Mouse (Mus musculus) limb, embryonic 15.5 days (tissue): ENCODE measurements around the gene Macrod1. TPM values are rescaled to one million over a fixed set of nuclear protein-coding genes. Genes with fewer than 3 reads are reported as not detected.
A peak's percentile ranks its signal among the peaks of the same experiment; 100 is the strongest.

Experiments
- ATAC-seq: fragments of 200-750 bp; cut with Nextera tagmentation; 2 replicates; pipeline ENCODE4 v1.8.0; 2017; ENCODE audit warnings: low read depth, moderate TSS enrichment; ENCODE audit not compliant: insufficient number of reproducible peaks, low FRiP score, low TSS enrichment
- H3K27ac ChIP-seq: fragments of 300-500 bp; sonication (generic); 2 replicates; pipeline ENCODE4 v1.5.1; 2015; ENCODE audit warnings: moderate library complexity, mild to moderate bottlenecking, inconsistent platforms
- H3K27me3 ChIP-seq: fragments of 300-500 bp; sonication (generic); 2 replicates; pipeline ENCODE4 v1.6.1; 2015; ENCODE audit warnings: inconsistent platforms
- H3K36me3 ChIP-seq: fragments of 300-500 bp; sonication (generic); 2 replicates; pipeline ENCODE4 v1.6.1; 2015; ENCODE audit warnings: inconsistent platforms
- H3K4me1 ChIP-seq: fragments of 300-500 bp; sonication (generic); 2 replicates; pipeline ENCODE4 v1.6.1; 2015; ENCODE audit warnings: inconsistent platforms
- H3K4me2 ChIP-seq: fragments of 300-500 bp; sonication (generic); 2 replicates; pipeline ENCODE4 v1.6.1; 2015; ENCODE audit warnings: mild to moderate bottlenecking, inconsistent platforms
- H3K4me3 ChIP-seq: fragments of 300-500 bp; sonication (generic); 2 replicates; pipeline ENCODE4 v1.5.1; 2015; ENCODE audit warnings: mild to moderate bottlenecking, inconsistent platforms
- H3K9ac ChIP-seq: fragments of 300-500 bp; sonication (generic); 2 replicates; pipeline ENCODE4 v1.6.1; 2015; ENCODE audit warnings: inconsistent platforms
- H3K9me3 ChIP-seq: fragments of 300-500 bp; sonication (generic); 2 replicates; pipeline ENCODE4 v1.6.1; 2016; ENCODE audit warnings: inconsistent platforms
- WGBS: fragments of 180-500 bp; shearing (Covaris S2); methylation state at CpG from one replicate; pipeline ENCODE4 v1.1.7; 2015; 5-methylcytosine and 5-hydroxymethylcytosine counted together
- polyA plus RNA-seq: library from polyadenylated mRNA; unstranded; fragments of >200 nt; fragmentation: Nextera tagmentation; extraction: Ambion mirVana; gene quantifications from 2 replicates; pipeline ENCODE4 v1.2.1, GENCODE M21; 2015

Gene Macrod1
- polyA plus RNA-seq, 1 experiment from 2014 or later = 18.2 TPM

GRCm38 (mm10) chr19:7089050-7089449 lies 32.4 kb downstream of the Macrod1 start:
- H3K4me2 ChIP-seq = no peak overlapping the region
- H3K4me3 ChIP-seq = no peak overlapping the region
- 45% methylated on average over 5 of the region's 5 CpGs for WGBS
- H3K36me3 ChIP-seq = no peaks in the 10 kb centered on the region
- ATAC-seq = no peak
- H3K27me3 ChIP-seq = peaks cover 14% of the 10 kb centered on the region
- H3K9ac ChIP-seq = no peak overlapping the region
- H3K4me1 ChIP-seq = peaks cover 52% of the 10 kb centered on the region
- no peaks in the 10 kb centered on the region for H3K9me3 ChIP-seq
- H3K27ac ChIP-seq = no peak overlapping the region

GRCm38 (mm10) chr19:7089842-7090251 lies 33.2 kb downstream of the Macrod1 start:
- H3K4me3 ChIP-seq = no peak overlapping the region
- peaks cover 14% of the 10 kb centered on the region for H3K27me3 ChIP-seq
- peaks cover 45% of the 10 kb centered on the region for H3K4me1 ChIP-seq
- H3K36me3 ChIP-seq = no peaks in the 10 kb centered on the region
- ATAC-seq = no peak
- H3K9me3 ChIP-seq = no peaks in the 10 kb centered on the region
- no peak overlapping the region for H3K27ac ChIP-seq
- 69% methylated on average over 7 of the region's 7 CpGs for WGBS
- H3K9ac ChIP-seq = no peak overlapping the region
- no peak overlapping the region for H3K4me2 ChIP-seq

GRCm38 (mm10) chr19:7090369-7091064 lies 33.9 kb downstream of the Macrod1 start:
- no peak overlapping the region for H3K9ac ChIP-seq
- H3K27ac ChIP-seq = no peak overlapping the region
- WGBS = 26% methylated on average over 10 of the region's 10 CpGs
- ATAC-seq = no peak
- H3K36me3 ChIP-seq = no peaks in the 10 kb centered on the region
- H3K4me2 ChIP-seq = no peak overlapping the region
- peaks cover 42% of the 10 kb centered on the region for H3K4me1 ChIP-seq
- H3K4me3 ChIP-seq = no peak overlapping the region
- no peaks in the 10 kb centered on the region for H3K9me3 ChIP-seq
- peaks cover 18% of the 10 kb centered on the region for H3K27me3 ChIP-seq

GRCm38 (mm10) chr19:7091448-7092050 lies 34.9 kb downstream of the Macrod1 start:
- Histone ChIP-seq H3K36me3 (no peaks in the 10 kb centered on the region), H3K4me3 (no peak overlapping the region), H3K4me2 (no peak overlapping the region), H3K9me3 (no peaks in the 10 kb centered on the region), H3K9ac (no peak overlapping the region), H3K27me3 (peaks cover 22% of the 10 kb centered on the region), H3K27ac (no peak overlapping the region), H3K4me1 (peaks cover 42% of the 10 kb centered on the region)
- no peak for ATAC-seq
- WGBS = 73% methylated on average over 10 of the region's 10 CpGs

GRCm38 (mm10) chr19:7092756-7093155 lies 36.1 kb downstream of the Macrod1 start:
- Histone ChIP-seq H3K9me3 (no peaks in the 10 kb centered on the region), H3K36me3 (no peaks in the 10 kb centered on the region), H3K4me2 (no peak overlapping the region), H3K9ac (no peak overlapping the region), H3K27me3 (peaks cover 24% of the 10 kb centered on the region), H3K27ac (no peak overlapping the region), H3K4me3 (no peak overlapping the region), H3K4me1 (peaks cover 39% of the 10 kb centered on the region)
- ATAC-seq = no peak
- 47% methylated on average over 5 of the region's 5 CpGs for WGBS

- Histone ChIP-seq H3K9me3 (no peaks in the 10 kb centered on the region), H3K4me2 (no peak overlapping the region), H3K36me3 (no peaks in the 10 kb centered on the region), H3K4me1 (peaks cover 23% of the 10 kb centered on the region), H3K9ac (no peak overlapping the region), H3K4me3 (no peak overlapping the region), H3K27me3 (peaks cover 25% of the 10 kb centered on the region), H3K27ac (no peak overlapping the region)
- no peak for ATAC-seq
- 37% methylated on average over 3 of the region's 3 CpGs for WGBS
These were observed 43.1 kb downstream of the Macrod1 start for GRCm38 (mm10) chr19:7099620-7100155.

GRCm38 (mm10) chr19:7102039-7102438 lies 45.4 kb downstream of the Macrod1 start:
- Histone ChIP-seq H3K9me3 (no peaks in the 10 kb centered on the region), H3K4me3 (no peak overlapping the region), H3K36me3 (no peaks in the 10 kb centered on the region), H3K9ac (no peak overlapping the region), H3K4me1 (peaks cover 31% of the 10 kb centered on the region), H3K4me2 (no peak overlapping the region), H3K27ac (no peak overlapping the region), H3K27me3 (peaks cover 6% of the 10 kb centered on the region)
- WGBS = 88% methylated on average over 10 of the region's 10 CpGs
- no peak for ATAC-seq

GRCm38 (mm10) chr19:7103349-7103992 lies 46.9 kb downstream of the Macrod1 start:
- H3K4me1 ChIP-seq = peaks cover 33% of the 10 kb centered on the region
- H3K4me2 ChIP-seq = peak overlapping the region; percentile 34
- H3K9me3 ChIP-seq = no peaks in the 10 kb centered on the region
- 53% methylated on average over 4 of the region's 4 CpGs for WGBS
- ATAC-seq = no peak
- H3K4me3 ChIP-seq = peak overlapping the region; percentile 1; the same call in 1 of the 2 replicates
- H3K9ac ChIP-seq = peak overlapping the region; percentile 26; the same call in 1 of the 2 replicates
- H3K36me3 ChIP-seq = no peaks in the 10 kb centered on the region
- H3K27me3 ChIP-seq = 0 out of 2 replicates have a peak, but pooled peaks cover 4% of the 10 kb centered on the region
- peak overlapping the region; percentile 65 for H3K27ac ChIP-seq

GRCm38 (mm10) chr19:7103993-7104401 lies 47.4 kb downstream of the Macrod1 start:
- 18% methylated on average over 19 of the region's 19 CpGs for WGBS
- H3K27ac ChIP-seq = peak overlapping the region; percentile 65
- peaks cover 36% of the 10 kb centered on the region for H3K4me1 ChIP-seq
- ATAC-seq = 0 out of 2 replicates have a peak, but pooled peaks have one; percentile 32
- H3K9me3 ChIP-seq = no peaks in the 10 kb centered on the region
- H3K9ac ChIP-seq = peak overlapping the region; percentile 26; the same call in 1 of the 2 replicates
- peak overlapping the region; percentile 34 for H3K4me2 ChIP-seq
- 0 out of 2 replicates have a peak, but pooled peaks cover 4% of the 10 kb centered on the region for H3K27me3 ChIP-seq
- no peaks in the 10 kb centered on the region for H3K36me3 ChIP-seq
- peak overlapping the region; percentile 1; the same call in 1 of the 2 replicates for H3K4me3 ChIP-seq

GRCm38 (mm10) chr19:7105544-7105943 lies 48.9 kb downstream of the Macrod1 start, which contains the start of gene Flrt1:
Flrt1 (minus strand) TSS chr19:7105729.
- H3K4me1 ChIP-seq = peaks cover 43% of the 10 kb centered on the region
- H3K9me3 ChIP-seq = no peaks in the 10 kb centered on the region
- no peak within 1 kb of the TSS for H3K9ac ChIP-seq
- H3K27me3 ChIP-seq = no peaks in the 10 kb centered on the region
- ATAC-seq = no peak
- H3K4me3 ChIP-seq = no peak within 1 kb of the TSS
- no peak within 1 kb of the TSS for H3K4me2 ChIP-seq
- H3K36me3 ChIP-seq = no peaks in the 10 kb centered on the region
- no peak within 1 kb of the TSS for H3K27ac ChIP-seq
- WGBS = 55% methylated on average over 9 of the region's 9 CpGs

GRCm38 (mm10) chr19:7106566-7106965 lies 50.0 kb downstream of the Macrod1 start:
- peaks cover 52% of the 10 kb centered on the region for H3K4me1 ChIP-seq
- no peak overlapping the region for H3K4me2 ChIP-seq
- H3K9me3 ChIP-seq = no peaks in the 10 kb centered on the region
- no peaks in the 10 kb centered on the region for H3K27me3 ChIP-seq
- ATAC-seq = no peak
- H3K36me3 ChIP-seq = no peaks in the 10 kb centered on the region
- H3K4me3 ChIP-seq = no peak overlapping the region
- no peak overlapping the region for H3K9ac ChIP-seq
- whole genome bisulfite sequencing = 86% methylated on average over 2 of the region's 2 CpGs
- no peak overlapping the region for H3K27ac ChIP-seq

GRCm38 (mm10) chr19:7107174-7107573 lies 50.6 kb downstream of the Macrod1 start:
- 86% methylated on average over 4 of the region's 4 CpGs for WGBS
- Histone ChIP-seq H3K4me1 (peaks cover 55% of the 10 kb centered on the region), H3K9me3 (no peaks in the 10 kb centered on the region), H3K9ac (no peak overlapping the region), H3K4me2 (no peak overlapping the region), H3K36me3 (no peaks in the 10 kb centered on the region), H3K27ac (no peak overlapping the region), H3K4me3 (no peak overlapping the region), H3K27me3 (no peaks in the 10 kb centered on the region)
- ATAC-seq = no peak
